Mouse (Mus musculus) heart, adult 2 months (tissue): ENCODE data around the gene Bub1b. TPM values are rescaled to one million over a fixed set of nuclear protein-coding genes. Genes with fewer than 3 reads are reported as not detected.

Experiments
- DNase-seq, 2 experiments: peaks; one replicate each; pipeline ENCODE4 v3.0.0; 2021
- H3K27ac ChIP-seq: fragments of 200-600 bp; 2 replicates; pipeline ENCODE4 v1.8.1; 2022
- H3K27me3 ChIP-seq: fragments of 200-500 bp; 2 replicates; pipeline ENCODE4 v1.6.1; 2012; ENCODE audit warnings: mild to moderate bottlenecking, low read length, inconsistent platforms, mixed read lengths; ENCODE audit not compliant: control insufficient read depth, insufficient read depth
- H3K36me3 ChIP-seq: fragments of 200-500 bp; 2 replicates; pipeline ENCODE4 v1.6.1; 2012; ENCODE audit warnings: low read length, inconsistent platforms; ENCODE audit not compliant: control insufficient read depth, insufficient read depth
- H3K4me1 ChIP-seq: fragments of 200-500 bp; 2 replicates; pipeline ENCODE4 v1.6.1; 2011; ENCODE audit warnings: low read length; ENCODE audit not compliant: control insufficient read depth, insufficient read depth
- H3K4me3 ChIP-seq: fragments of 200-600 bp; 2 replicates; pipeline ENCODE4 v1.8.1; 2022
- H3K79me2 ChIP-seq: fragments of 200-500 bp; replicated peaks from 2 replicates; pipeline ENCODE4 v1.6.1; 2012; ENCODE audit warnings: mild to moderate bottlenecking, inconsistent platforms, low read length, moderate library complexity, mixed read lengths; ENCODE audit not compliant: control insufficient read depth, insufficient read depth
- H3K9ac ChIP-seq: fragments of 200-500 bp; 2 replicates; pipeline ENCODE4 v1.6.1; 2012; ENCODE audit warnings: low read depth, mild to moderate bottlenecking, control low read depth, inconsistent platforms, low read length, mixed read lengths
- CTCF ChIP-seq: fragments of 200-600 bp; IDR thresholded peaks from 2 replicates; pipeline ENCODE4 v1.8.1; 2022; ENCODE audit warnings: antibody characterized with exemption, mild to moderate bottlenecking, moderate library complexity
- EP300 ChIP-seq: fragments of 200-500 bp; IDR thresholded peaks from 2 replicates; pipeline ENCODE4 v1.6.1; 2011; ENCODE audit warnings: low read depth, low read length, control low read depth; ENCODE audit not compliant: insufficient read depth
- POLR2A ChIP-seq: fragments of 200-500 bp; IDR thresholded peaks from 2 replicates; pipeline ENCODE4 v1.6.1; 2011; ENCODE audit warnings: mild to moderate bottlenecking, low read depth, low read length, control low read depth; ENCODE audit not compliant: insufficient read depth
- WGBS: fragments of 180-500 bp; shearing (Covaris S2); methylation state at CpG from one replicate; pipeline ENCODE4 v1.1.7; 2018; 5-methylcytosine and 5-hydroxymethylcytosine counted together
- intact Hi-C: fragments of 180-260 bp; cut with DNase I; formaldehyde crosslinking; loops from one replicate; pipeline ENCODE4 v1.15.1; 2025
- polyA plus RNA-seq: library from polyadenylated mRNA; depleted of rRNA; stranded (reverse); fragments of >200 nt; gene quantifications from 2 replicates; pipeline ENCODE4 v1.2.3, GENCODE M21; 2012; rRNA removed
- total RNA-seq, 2 experiments: library from RNA; stranded (reverse); gene quantifications; 2 replicates each; pipeline ENCODE4 v1.2.3; 2021

Bub1b gene
- total and polyA plus RNA-seq, 3 experiments, result 0.25 to 1.8 (median 0.65) TPM

GRCm38 (mm10) chr2:118685088-118685487, 87.1 kb downstream of the Bub1b start:
- no peak overlapping the region for H3K9ac ChIP-seq
- intact Hi-C loops, result no loop called here
- no peak for TF ChIP-seq EP300
- H3K27me3 ChIP-seq, result no peaks in the 10 kb centered on the region
- H3K4me1 ChIP-seq, result peaks cover 4% of the 10 kb centered on the region; the same call in 1 of the 2 replicates
- no peaks in the 10 kb centered on the region for H3K36me3 ChIP-seq
- H3K4me3 ChIP-seq, result no peak overlapping the region
- no peak overlapping the region for H3K27ac ChIP-seq
- H3K79me2 ChIP-seq, result no peaks in the 10 kb centered on the region
- DNase-seq, result no peak
- WGBS, result 76% methylated on average over 4 of the region's 4 CpGs

- no peaks in the 10 kb centered on the region for H3K36me3 ChIP-seq
- 47% methylated on average over 8 of the region's 8 CpGs for WGBS
- peaks cover 4% of the 10 kb centered on the region; the same call in 1 of the 2 replicates for H3K4me1 ChIP-seq
- no peak overlapping the region for H3K27ac ChIP-seq
- no peak for TF ChIP-seq CTCF
- TF ChIP-seq EP300, result no peak
- TF ChIP-seq POLR2A, result no peak
- H3K9ac ChIP-seq, result no peak overlapping the region
- no peak overlapping the region for H3K4me3 ChIP-seq
- H3K27me3 ChIP-seq, result no peaks in the 10 kb centered on the region
- H3K79me2 ChIP-seq, result no peaks in the 10 kb centered on the region
- intact Hi-C loops, result no loop called here
- DNase-seq, result no peak
These were observed 88.7 kb downstream of the Bub1b start for GRCm38 (mm10) chr2:118686693-118687092.

- no peaks in the 10 kb centered on the region for H3K79me2 ChIP-seq
- H3K36me3 ChIP-seq, result no peaks in the 10 kb centered on the region
- no peak for TF ChIP-seq POLR2A
- peaks cover 2% of the 10 kb centered on the region; the same call in 1 of the 2 replicates for H3K4me1 ChIP-seq
- no peaks in the 10 kb centered on the region for H3K27me3 ChIP-seq
- no peak overlapping the region for H3K9ac ChIP-seq
- no peak for DNase-seq
- WGBS, result 74% methylated on average over 3 of the region's 3 CpGs
- no peak overlapping the region for H3K27ac ChIP-seq
- H3K4me3 ChIP-seq, result no peak overlapping the region
- intact Hi-C loops, result no loop called here
These were observed 89.8 kb downstream of the Bub1b start for GRCm38 (mm10) chr2:118687791-118688190.

GRCm38 (mm10) chr2:118689875-118690274, 91.9 kb downstream of the Bub1b start:
- DNase-seq, result no peak
- Histone ChIP-seq H3K27ac (no peak overlapping the region), H3K4me3 (no peak overlapping the region), H3K4me1 (no peaks in the 10 kb centered on the region), H3K9ac (no peak overlapping the region), H3K27me3 (no peaks in the 10 kb centered on the region), H3K79me2 (no peaks in the 10 kb centered on the region), H3K36me3 (no peaks in the 10 kb centered on the region)
- TF ChIP-seq CTCF (no peak), POLR2A (no peak), EP300 (no peak)
- WGBS, result 67% methylated on average over 9 of the region's 10 CpGs
- intact Hi-C loops, result loop anchor here (5.0 kb wide), 1 partner anchor 33 kb away; no protein-coding TSS in a partner anchor

Other genes starting within 250 kb of the Bub1b start
- gene Gpr176, start 224.8 kb upstream of the Bub1b start, total RNA-seq, result under 1 TPM; 0.07 to 0.10 TPM
- 0.12 and 0.23 TPM in 2 replicates for gene Gpr176, start 224.8 kb upstream of the Bub1b start, polyA plus RNA-seq
- 1 to 10 TPM; 6.1 to 7.0 TPM for gene Eif2ak4, start 209.6 kb upstream of the Bub1b start, total RNA-seq
- gene Eif2ak4, start 209.6 kb upstream of the Bub1b start, polyA plus RNA-seq, result 4.6 and 5.0 TPM in 2 replicates
- 100 to 1,000 TPM; 116 to 129 TPM for gene Srp14, start 118.5 kb upstream of the Bub1b start, total RNA-seq
- 64.9 and 112 TPM in 2 replicates for gene Srp14, start 118.5 kb upstream of the Bub1b start, polyA plus RNA-seq
- gene Bmf, start 48.5 kb upstream of the Bub1b start, total RNA-seq, result 1 to 10 TPM; 5.5 to 7.0 TPM
- gene Bmf, start 48.5 kb upstream of the Bub1b start, polyA plus RNA-seq, result 2.9 and 5.7 TPM in 2 replicates
- 1 to 10 TPM; 6.1 to 8.1 TPM for gene Pak6, start 65.1 kb downstream of the Bub1b start, total RNA-seq
- gene Pak6, start 65.1 kb downstream of the Bub1b start, polyA plus RNA-seq, result 11.1 and 12.7 TPM in 2 replicates
- gene Ankrd63, start 105.8 kb downstream of the Bub1b start, total RNA-seq, result 1 to 10 TPM; 1.3 to 2.5 TPM
- gene Ankrd63, start 105.8 kb downstream of the Bub1b start, polyA plus RNA-seq, result 1.1 and 3.5 TPM in 2 replicates
- gene Plcb2, start 130.2 kb downstream of the Bub1b start, total RNA-seq, result 1 to 10 TPM; 2.5 to 2.6 TPM
- gene Plcb2, start 130.2 kb downstream of the Bub1b start, polyA plus RNA-seq, result 2.4 and 2.7 TPM in 2 replicates
- gene Inafm2, start 147.5 kb downstream of the Bub1b start, total RNA-seq, result 10 to 100 TPM; 31.8 to 34.9 TPM
- gene Inafm2, start 147.5 kb downstream of the Bub1b start, polyA plus RNA-seq, result 8.8 and 16.3 TPM in 2 replicates
- gene Ccdc9b, start 164.4 kb downstream of the Bub1b start, total RNA-seq, result 10 to 100 TPM; 24.3 to 26.4 TPM
- 15.1 and 21.7 TPM in 2 replicates for gene Ccdc9b, start 164.4 kb downstream of the Bub1b start, polyA plus RNA-seq
- gene Phgr1, start 174.6 kb downstream of the Bub1b start, total RNA-seq, result not detected
- not detected in 2 replicates for gene Phgr1, start 174.6 kb downstream of the Bub1b start, polyA plus RNA-seq
- gene Disp2, start 181.5 kb downstream of the Bub1b start, total RNA-seq, result under 1 TPM in 1 of 2 experiments, not detected in 1; 0.11 TPM
- gene Disp2, start 181.5 kb downstream of the Bub1b start, polyA plus RNA-seq, result 0.39 and 0.53 TPM in 2 replicates
- gene Knstrn, start 215.8 kb downstream of the Bub1b start, total RNA-seq, result under 1 TPM; 0.64 to 0.68 TPM
- 0.23 and 0.59 TPM in 2 replicates for gene Knstrn, start 215.8 kb downstream of the Bub1b start, polyA plus RNA-seq